Mouse (Mus musculus): ENCODE measurements around the gene Pbx4. TPM values are rescaled to one million over a fixed set of nuclear protein-coding genes. Genes with fewer than 3 reads are reported as not detected.

Pbx4 gene
- total RNA-seq, 4 experiments from 2014 or later = not detected

DNA sequence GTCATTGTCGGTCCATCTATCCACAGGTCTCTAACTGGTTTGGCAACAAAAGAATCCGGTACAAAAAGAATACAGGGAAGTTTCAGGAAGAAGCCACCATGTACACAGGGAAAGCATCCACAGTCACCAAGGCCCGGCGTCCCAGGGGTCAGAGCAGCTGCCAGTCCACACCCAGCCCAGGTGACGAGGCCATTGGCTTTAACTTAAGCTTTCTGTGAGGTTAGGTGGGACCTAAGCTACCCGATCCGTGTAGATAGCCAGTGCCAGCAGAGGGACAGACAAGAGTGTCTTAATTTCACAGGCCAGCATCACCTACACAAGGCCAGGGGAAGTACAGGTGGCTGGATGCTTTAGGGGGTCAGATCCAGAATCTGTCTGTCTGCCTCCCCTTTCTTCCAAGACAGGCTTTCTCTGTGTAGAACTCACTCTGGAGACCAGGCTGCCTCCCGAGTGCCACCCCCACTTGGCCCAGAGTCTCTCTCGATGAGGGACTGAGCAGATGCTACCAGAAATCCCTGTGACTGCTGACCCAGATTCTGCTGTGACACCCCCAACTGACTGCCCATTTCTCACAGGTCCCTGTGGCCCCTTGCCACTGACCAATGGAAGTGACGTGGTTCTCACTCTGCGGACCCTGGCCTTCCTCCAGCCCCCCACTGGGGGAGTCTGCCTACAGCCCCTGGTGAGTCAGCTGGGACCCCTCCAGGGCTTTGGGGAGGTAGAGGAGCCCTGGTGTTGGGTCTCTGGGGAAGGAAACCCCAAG is 37.9 kb downstream of the Pbx4 start:
- no peak for DNase-seq (ENCODE audit: low spot score in 2 of 2)

DNA sequence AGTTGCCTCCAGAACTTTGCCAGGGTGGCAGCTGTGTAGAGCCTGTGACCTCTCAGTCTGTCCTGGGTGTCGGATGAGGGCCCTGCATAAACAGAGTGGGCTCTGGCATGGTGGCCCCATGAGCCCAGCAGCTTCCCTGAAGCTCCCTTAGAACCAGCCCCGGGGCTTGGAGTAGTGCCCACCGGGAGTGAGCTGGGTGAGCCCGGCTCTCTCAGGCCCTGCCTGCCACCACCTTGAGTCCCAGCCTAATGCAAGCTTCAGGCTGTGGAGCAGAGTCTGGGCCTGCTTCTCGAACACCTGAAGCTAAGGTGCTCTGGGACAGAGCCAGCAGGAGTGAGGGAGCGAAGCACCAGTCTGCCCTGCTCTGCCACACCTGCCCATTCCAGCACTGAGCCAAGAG is 38.6 kb downstream of the Pbx4 start:
- DNase-seq (ENCODE audit: low spot score in 2 of 2) = no peak

DNA sequence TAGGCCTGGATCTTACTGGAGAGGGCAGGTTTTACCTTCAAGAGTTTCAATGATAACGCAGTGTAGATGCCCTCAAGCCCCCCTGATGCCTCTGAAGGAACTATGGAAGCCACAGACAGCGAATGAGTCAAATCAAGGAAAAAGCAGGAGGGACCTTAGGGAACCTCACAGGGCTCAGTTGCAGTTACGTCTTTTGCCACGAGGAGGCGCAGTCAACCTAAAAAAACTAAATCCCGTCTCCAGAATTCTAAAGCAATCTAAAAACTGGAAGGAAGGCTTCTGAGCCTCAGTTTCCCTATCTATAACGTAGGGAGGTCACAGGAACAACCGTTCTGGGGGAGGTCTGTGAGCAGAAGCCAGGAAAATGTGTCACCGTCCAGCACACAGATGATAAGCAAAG is 41.9 kb downstream of the Pbx4 start:
- peak in 1 of 2 experiments; percentile 48 for DNase-seq (ENCODE audit: low spot score in 2 of 2)

DNA sequence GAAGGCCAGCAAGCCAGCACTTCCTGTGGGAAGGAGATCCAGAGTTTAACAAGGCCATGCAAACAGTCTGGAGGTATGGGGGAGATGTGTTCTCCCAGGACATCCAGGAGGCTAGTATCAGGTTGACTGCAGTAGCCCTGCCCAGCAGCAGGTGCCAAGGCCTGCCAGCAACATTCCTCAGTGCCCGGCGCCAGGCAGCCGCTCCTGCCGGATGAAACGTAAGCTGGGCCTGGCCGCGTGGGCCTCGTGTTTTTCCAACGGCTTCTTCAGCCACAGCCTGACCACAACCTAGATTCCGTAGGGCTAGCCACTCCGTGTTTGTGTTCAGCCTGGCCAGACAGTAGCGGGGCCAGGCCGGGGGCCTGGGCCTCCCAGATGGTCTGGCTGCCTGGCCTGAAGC is 42.4 kb downstream of the Pbx4 start:
- peak; percentile 61 to 77 for DNase-seq (ENCODE audit: low spot score in 2 of 2)

DNA sequence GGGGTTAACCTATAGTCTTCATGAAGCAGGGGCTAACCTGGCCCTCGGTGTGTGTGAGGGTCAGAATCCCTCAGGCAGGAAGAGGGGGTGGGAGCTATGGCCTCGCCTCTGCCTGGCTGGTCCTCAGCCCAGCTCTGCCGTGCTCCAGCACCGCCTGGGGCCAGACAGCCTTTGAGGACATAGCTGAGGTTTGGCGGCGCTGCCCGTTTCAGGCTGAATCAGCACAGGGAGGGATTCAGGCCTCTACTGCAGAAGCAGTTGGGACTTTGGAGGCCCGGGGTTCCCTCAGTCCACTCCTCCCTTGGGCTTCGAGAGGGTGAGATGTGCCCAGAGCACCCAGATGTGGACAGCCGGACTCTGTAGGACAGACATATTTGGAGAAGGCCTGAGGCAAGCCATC is 43.8 kb downstream of the Pbx4 start:
- DNase-seq (ENCODE audit: low spot score in 2 of 2) = no peak

DNA sequence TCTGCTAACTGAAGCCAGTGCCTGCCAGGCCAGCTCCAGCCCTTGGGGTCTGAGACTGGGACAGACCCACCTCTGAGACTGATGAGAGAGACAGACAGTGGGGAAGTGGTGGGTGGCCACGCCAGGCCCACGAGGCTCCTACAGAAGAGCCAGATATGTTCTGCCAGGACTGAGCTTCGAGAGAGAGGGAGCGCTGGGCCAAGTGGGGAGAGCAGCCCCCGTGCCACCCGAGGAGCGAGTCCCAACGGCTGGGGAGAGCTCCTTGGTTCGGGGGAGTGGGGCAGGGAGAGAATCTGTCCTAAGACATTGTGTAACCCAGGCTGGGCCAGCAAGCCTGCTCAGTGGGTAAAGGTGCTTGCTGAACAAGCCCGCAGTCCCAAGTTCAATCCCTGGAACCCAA is 44.7 kb downstream of the Pbx4 start:
- DNase-seq (ENCODE audit: low spot score in 2 of 2) = no peak

DNA sequence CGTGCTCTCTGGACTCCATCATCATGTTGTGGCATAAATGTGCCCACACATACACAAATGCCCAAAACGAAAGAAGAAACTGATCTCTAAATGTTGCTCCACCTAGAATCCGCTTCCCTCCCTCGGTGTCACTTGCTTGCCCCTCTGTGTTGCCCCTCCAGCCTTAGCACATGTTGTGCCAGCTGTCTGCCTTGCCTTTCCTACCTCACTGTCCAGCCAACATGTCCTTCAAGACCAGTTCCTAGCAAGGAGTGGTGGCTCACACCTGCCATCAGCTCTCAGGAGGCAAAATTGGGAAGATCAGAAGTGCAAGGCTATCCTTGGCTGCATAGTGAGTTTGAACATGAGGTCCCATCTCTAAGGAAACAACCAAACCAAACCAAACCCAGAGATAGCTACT is 45.1 kb downstream of the Pbx4 start:
- DNase-seq (ENCODE audit: low spot score in 2 of 2) = no peak

DNA sequence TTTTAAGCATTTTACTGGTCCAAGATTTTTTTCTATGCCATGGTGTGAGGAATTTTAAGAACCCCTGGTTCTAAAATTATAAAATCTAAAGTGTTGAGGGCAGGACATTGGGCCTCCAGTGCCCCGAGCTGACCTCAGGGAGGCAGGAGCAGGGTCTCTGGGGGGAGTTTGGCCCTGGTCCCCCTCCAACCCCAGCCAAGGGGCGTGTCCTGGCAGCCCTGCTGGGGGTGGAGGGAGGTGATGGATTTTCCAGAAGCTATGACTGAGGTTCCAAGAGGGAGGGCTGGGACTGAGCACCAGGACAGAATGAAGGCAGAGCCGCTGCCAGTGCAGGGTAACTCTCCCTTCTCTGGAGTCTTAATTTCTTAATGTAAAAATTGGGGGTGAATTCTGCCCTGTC is 45.7 kb downstream of the Pbx4 start:
- DNase-seq (ENCODE audit: low spot score in 2 of 2) = no peak

DNA sequence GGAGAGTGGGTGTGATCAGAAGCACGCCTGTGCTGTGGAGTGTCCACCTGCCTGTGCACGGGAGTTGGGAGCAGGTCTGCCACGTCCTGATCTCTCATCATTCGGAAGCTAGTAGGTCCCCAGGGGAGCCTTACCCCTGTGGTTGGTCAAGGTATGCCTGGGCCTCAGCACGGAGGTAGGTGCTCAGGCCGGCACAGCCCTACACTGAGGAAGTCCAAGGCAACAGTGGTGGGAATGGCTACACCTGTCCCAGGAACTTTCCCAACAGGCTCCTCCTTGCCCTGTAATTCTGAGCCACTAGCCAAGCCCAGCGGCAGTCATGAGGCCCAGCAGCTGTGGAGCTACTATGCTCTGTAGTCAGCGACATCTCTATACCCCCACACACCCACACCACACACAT is 47.4 kb downstream of the Pbx4 start:
- DNase-seq (ENCODE audit: low spot score in 2 of 2) = no peak

DNA sequence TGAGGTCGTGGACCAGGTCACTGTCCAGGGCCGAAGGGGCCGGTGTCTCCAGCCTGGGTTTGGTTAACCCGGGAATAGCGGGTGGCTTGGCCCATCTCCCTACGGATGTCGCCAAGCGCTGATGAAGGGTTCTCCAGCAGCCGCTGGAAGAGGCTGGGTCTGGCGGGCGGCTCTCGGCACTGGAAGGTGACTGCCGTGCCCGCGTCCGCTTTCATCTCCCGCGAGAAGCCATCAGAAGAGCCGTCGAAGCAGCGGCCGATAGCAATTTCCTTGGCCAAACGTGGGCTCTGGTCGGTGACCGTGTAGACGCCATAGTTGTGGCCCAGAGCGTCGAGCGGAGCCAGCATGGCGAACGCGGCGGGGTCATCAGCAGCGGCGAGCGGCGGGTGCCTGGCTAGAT is 48.5 kb downstream of the Pbx4 start:
- DNase-seq (ENCODE audit: low spot score in 2 of 2) = no peak

DNA sequence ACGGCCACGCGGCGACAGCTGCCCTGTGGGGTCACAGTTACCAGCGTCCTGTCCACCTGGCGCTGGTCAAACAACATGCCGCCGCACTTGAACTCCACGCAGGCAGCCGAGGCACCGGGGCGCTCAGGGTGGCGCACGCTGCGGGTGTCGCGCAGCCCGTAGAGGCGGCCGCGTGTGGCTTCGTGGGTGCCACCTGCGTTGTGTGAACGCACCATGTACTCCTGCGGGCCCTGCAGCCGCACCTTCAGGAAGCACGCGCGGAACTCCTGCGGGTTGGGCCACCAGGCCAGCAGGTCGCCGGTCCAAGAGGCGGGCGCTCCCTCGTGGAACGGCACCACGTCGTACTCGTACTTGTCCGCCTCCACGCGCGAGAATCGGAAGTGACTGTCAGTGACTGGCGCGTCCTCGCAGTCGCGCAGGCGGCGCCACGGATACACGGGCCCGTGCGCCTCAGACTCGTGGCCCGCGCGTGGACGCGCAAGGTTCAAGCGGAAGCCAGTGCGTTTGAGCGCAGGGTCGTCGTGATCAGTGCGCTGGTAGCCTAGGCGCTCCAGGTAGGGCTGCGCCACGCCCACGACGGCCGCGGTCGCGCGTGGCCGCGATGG is 49.1 kb downstream of the Pbx4 start:
- DNase-seq (ENCODE audit: low spot score in 2 of 2) = no peak

DNA sequence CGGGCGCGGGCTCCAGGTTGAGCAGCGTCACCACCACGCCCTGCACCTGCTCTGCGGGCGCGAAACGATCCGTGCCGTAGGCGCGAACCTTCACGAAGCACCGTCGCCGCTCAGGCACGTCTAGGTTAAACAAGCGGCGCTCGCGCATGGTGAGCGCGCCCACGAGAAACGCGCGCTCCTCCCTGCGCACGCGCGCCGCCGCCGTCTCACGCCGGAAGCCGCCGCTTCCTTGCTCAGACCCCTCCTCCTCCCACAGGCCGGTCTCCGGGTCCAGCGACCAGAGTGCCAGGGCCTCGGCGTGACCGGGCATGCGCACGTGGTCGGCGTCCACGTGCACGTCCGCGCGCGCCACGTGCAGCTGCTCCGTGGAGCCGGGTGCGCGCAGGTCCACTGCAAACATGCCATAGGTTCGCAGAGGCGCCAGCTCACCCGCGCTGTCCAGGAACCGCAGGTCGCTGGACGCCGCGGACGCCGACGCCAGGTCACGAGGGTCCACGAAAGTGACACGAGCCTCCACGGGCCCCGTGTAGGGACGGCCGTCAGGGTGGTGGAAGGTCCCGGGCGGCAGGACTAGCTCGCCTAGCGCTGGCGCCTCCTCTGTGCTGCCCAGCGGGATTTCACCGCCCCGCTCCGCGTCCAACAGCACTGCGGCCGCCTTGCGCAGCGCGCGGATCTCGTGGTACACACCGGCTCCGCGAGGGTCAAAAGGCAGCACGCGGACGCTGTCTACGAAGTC is 49.9 kb downstream of the Pbx4 start:
- no peak for DNase-seq (ENCODE audit: low spot score in 2 of 2)

DNA sequence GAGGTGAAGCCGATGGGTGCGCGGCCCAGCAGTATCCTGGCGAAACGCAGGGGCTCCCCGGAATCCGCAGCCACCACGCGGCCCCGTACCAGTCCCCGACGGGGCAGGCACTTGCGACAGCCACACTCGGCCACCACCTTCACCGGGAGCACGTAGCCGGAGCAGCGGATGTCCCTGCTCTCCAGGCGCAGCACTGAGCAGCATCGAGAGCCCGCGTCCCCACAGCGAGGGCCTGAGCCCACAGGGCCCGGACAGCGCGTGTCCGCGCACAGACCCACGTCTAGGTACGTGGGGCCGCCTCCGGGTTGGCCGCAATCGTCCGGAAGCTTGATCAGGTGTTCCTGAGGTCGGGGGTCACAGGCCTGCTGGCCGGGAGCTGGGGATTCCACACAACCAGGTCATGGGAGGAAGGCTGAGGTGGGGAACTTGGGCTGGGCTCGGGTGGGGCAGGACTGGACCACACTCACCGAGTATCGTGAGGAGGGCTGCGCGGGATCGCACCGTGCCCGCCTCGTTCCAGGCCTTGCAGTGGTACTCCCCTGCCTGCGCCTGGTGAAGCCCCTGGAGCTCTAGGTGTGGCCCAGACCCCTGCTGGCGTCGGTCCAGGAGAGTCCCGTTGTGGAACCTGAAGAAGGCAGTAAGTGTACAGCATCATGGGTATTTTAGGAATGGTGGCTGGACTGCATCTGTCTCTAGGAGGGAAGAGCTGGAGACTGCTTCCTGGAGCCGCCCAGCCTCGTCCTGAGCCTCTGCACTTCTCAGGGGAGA is 50.7 kb downstream of the Pbx4 start:
- no peak for DNase-seq (ENCODE audit: low spot score in 2 of 2)

DNA sequence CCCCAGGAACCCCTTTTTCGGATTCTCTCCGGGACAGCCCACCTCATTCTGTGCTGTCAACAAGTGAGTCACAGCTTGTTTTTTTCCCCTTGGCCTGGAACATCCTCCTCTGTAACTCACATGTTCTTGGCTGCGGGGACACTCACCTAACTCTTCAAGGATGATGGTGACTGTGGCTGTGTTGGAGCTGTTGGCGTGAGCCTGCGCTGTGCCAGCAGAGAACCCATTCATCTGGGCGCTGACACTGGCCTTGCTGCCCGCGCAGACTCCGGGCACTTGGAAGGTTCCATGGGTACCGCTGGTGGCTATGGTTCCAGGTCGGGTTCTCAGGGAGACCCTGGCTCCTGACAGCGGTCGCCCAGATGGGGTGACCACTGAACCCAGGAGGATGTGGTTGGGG is 51.9 kb downstream of the Pbx4 start:
- no peak for DNase-seq (ENCODE audit: low spot score in 2 of 2)

DNA sequence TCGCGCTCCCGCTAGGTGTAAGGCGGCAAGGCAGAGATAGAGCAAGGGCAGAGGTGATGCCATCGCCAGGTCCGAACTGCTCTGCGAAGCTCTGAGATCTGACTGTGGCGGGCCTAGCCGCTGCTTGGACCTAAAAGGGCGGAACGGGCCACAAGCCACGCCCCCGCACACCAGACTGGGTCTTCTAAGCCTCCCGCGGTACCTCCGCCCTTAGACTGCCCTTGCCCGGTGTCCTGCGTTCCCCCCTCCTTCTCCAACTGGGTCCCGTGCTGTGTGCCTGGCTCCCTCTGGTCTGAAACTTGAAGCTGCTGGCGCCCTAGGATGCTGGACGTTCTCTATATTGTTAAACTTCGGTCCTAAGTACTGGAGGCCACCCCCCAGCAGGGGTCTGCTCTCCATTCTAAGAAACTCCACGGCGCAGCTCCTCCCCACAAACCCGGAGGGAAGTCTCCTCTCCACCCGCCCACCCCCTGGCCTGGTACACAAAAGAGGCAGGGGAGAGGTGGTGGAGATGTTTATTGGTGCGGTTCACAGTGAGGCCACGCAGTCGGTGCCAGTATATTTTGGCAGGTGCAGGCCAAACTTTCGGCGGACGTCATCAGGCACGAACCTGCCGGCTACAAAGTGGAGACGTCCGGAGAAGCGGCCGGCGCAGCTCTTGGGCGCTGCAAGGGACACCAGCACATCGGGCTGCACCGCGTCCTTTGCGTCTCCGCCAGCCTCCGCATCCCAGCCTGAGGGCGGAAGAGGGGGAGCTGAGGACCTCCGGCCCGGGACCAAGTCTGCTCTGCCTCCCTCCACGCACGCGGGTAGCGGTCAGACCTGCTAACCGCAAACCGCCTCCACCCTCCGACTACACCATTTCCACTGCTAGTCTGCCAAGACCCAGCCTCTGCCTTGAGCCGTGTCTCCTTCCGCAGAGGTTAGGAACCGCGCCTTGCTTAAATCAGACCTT is 55.3 kb downstream of the Pbx4 start, which contains the start of gene Cilp2:
Gene Cilp2 (minus strand): TSS at position 399 of the 955 bp plus-strand sequence.
- peak in 1 of 2 experiments; percentile 58 for DNase-seq (ENCODE audit: low spot score in 2 of 2)

DNA sequence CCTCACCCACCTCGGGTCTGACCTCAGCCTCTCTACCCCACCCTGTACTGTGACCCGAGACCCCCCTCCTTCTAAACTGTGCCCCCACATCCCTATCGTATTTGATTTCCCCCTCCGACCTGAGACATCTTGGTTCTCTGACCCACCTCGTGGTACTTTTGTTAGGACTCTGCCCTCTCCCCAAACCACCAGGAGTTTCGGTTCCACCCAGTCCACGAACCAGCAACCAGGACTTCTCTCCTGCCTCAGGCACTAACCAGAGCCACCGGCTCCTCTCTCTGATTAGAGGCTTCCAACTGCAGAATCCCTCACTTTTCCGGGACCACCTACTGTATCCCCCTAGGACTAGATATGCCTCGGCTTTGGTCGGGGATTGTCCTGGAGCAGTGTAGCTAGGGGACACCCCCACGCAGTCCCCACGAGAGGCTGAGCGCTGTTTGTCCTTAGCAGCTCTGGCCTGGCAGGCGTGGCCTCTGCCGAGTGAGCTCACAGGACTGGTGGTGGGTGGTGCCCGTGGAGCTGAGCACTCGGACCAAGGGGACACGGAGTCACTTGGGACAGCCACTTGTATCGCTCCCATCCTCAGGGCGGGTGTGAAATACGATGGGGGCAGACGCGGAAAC is 56.1 kb downstream of the Pbx4 start:
- no peak for DNase-seq (ENCODE audit: low spot score in 2 of 2)

DNA sequence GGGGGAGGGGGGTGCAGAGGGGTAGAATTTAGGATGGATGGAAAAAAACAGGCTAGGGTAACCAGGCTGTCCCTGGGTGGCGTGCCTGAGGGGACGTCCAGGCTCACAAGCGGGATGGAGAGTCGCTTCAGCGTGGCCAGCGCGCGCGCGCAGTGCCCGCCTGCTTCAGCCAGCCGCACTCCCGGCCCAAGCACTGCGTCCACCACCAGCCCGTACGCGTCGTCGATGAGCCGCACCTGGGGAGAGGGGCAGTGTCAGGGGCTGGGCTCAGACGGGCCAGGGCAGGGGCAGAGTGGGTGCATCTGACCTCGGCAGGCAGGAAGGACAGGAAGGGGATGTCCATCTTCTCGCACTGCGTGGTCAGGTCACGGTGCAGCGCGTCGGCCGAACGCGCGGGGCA is 56.6 kb downstream of the Pbx4 start:
- DNase-seq (ENCODE audit: low spot score in 2 of 2) = no peak

DNA sequence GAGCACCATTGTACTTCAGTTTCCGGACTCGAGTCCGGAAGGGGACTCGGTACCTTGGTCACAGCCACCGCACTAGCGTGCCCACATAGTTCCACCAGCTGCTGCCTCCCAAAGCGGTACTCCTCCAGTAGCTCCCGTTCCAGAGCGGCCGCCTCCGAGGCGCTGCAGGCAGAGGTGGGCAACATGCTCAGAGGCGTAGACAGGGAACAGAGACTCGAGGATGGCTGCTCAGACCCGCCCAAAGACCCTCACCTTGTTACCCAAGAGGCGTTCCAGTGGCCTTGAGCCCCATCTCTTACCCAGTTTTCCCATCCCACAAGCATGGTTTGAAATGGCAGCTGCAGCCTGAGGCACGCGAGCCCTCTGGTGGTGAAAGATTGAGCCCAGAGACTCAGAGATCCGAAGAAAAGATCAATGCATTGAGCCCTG is 58.5 kb downstream of the Pbx4 start:
- no peak for DNase-seq (ENCODE audit: low spot score in 2 of 2)

DNA sequence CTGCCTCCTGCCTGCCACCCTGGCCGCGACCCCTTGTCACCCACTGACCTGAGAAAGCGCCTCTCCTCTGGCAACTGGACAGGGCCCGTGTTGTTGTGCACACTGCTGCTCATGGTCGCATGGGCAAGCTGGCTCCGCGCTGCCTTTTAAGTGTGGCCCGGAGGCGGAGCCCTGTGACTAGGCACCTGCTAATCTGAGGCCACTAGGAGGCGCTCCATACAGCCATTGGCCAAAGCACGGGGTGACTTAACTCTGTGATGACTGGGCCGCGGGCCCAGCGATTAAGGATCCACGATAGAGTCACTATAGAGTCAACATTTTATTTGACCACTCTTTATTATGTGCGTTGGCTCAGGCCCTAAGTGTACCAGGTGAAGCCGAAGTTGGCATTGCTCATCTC is 61.6 kb downstream of the Pbx4 start:
- peak in 1 of 2 experiments; percentile 45 for DNase-seq (ENCODE audit: low spot score in 2 of 2)

DNA sequence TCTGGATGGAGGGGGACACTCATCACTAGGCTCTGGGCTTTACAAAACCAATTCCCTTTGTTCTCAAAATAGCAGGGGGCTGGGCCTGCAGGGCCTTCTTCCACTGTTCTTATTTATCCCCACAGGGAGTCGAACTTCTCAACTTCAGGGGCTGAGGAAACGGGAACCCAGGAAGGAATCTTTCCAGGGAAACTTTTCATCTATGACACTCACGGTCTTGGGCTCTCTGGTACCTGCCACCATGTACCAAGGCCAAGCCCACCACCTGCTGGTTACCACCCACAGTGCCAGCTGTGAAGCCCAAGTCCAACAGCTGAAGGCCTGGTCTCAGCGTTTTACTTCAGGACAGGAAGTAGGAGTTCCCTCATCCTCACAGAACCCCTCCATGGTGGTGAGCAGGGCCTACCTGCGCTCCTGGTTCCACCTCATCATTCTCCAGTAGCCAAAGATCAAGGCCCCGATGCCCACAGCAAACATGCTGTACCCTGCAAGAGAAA is 62.6 kb downstream of the Pbx4 start:
- no peak for DNase-seq (ENCODE audit: low spot score in 2 of 2)

All from gastrocnemius, adult 8-10 months (tissue).